28 mouse cellular contexts compared by ENCODE assay signal in the genomic region with DNA sequence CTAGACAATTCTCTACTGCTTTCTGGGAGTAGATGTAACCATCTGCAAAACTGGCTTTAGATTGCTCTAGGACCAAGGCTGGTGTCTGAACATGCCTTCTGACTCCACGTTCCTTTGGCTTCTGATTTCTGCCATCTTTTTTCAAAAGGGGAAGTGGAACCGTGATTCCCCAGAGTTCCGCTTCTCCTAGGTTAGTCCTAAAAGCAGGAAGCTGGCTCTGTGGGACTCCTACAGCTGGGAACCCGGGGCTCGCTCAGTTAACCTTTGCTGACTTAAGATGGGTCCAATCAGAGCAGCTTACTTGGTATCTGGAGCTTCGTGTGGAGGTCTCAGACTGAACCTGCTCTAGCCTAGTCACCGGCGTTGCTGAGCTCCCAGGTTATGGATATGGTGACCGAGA. TPM values are rescaled to one million over a fixed set of nuclear protein-coding genes. Genes with fewer than 3 reads are reported as not detected.
DNase-seq lines count a peak whose midpoint lies in the region; ATAC-seq lines count a peak whose summit lies in the region.
"Had no signal": no experiment of that assay in that cellular context is flagged by ENCODE, and none has a peak within 500 bp of the region (broad histone marks: within the 10 kb centered on the region; RNA-seq: fewer than 3 reads in every experiment).

No protein-coding gene starts in this region.

- no peaks in the 10 kb centered on the region for H3K4me1 ChIP-seq in hindbrain, embryonic 11.5 days (replicated peaks; ENCODE audit: control insufficient read depth, insufficient read depth, low read length)
- H3K4me1 ChIP-seq: embryonic facial prominence, embryonic 10.5 days; embryonic facial prominence, embryonic 12.5 days; forebrain, embryonic 13.5 days; forebrain, embryonic 15.5 days had no signal

- H3K27ac ChIP-seq in hindbrain, embryonic 11.5 days (ENCODE audit: low read depth, low read length), result no peak overlapping the region
- H3K27ac ChIP-seq: embryonic facial prominence, embryonic 10.5 days; embryonic facial prominence, embryonic 12.5 days; forebrain, embryonic 13.5 days; forebrain, embryonic 15.5 days had no signal

- H3K27me3 ChIP-seq in hindbrain, embryonic 11.5 days (ENCODE audit: control insufficient read depth, insufficient read depth, low read length), result no peaks in the 10 kb centered on the region
- H3K27me3 ChIP-seq: CH12.LX; embryonic facial prominence, embryonic 12.5 days; forebrain, embryonic 13.5 days; forebrain, embryonic 15.5 days; Patski had no signal

- H3K9me3 ChIP-seq in hindbrain, embryonic 11.5 days (ENCODE audit: control insufficient read depth, low read length), result no peaks in the 10 kb centered on the region
- H3K9me3 ChIP-seq: embryonic facial prominence, embryonic 12.5 days; forebrain, embryonic 15.5 days had no signal

- DNase-seq in heart, adult 8-10 months (ENCODE audit: low spot score), result peak; percentile 13
- DNase-seq in heart, postnatal 36 days, result no peak
- DNase-seq in R1 (ENCODE audit: low read depth, low spot score), result peak; percentile 52
- no peak for DNase-seq in spleen, adult 12 weeks (ENCODE audit: low spot score)
- DNase-seq in right cerebral cortex, postnatal 36 days (ENCODE audit: low spot score in 2 of 2), result no peak
- no peak for DNase-seq in hindbrain, embryonic 11.5 days (ENCODE audit: low spot score)
- DNase-seq: adrenal gland, adult 2 months; adrenal gland, postnatal 10 days; adrenal gland, postnatal 25 days; B cell, adult 2 months; cerebellum, adult 11-12 months; cerebellum, adult 2 months; cerebellum, adult 9-10 months; cerebellum, postnatal 10 days; cerebellum, postnatal 25 days; forebrain, postnatal 0 days had no signal

- 87% methylated on average over 9 of the region's 9 CpGs for WGBS in hindbrain, embryonic 11.5 days

- no peaks in the 10 kb centered on the region for H3K36me3 ChIP-seq in hindbrain, embryonic 11.5 days (ENCODE audit: control insufficient read depth, insufficient read depth, low read length)
- H3K36me3 ChIP-seq: embryonic facial prominence, embryonic 10.5 days; embryonic facial prominence, embryonic 12.5 days; forebrain, embryonic 15.5 days; G1E had no signal

- H3K9ac ChIP-seq in hindbrain, embryonic 11.5 days (ENCODE audit: low read depth, low read length), result no peak overlapping the region
- H3K9ac ChIP-seq: embryonic facial prominence, embryonic 12.5 days; forebrain, embryonic 13.5 days; forebrain, embryonic 15.5 days; forebrain, postnatal 0 days had no signal

- intact Hi-C loops in heart, postnatal 36 days (cut with DNase I), result no loop called here

- no peak overlapping the region for H3K4me2 ChIP-seq in hindbrain, embryonic 11.5 days (replicated peaks; ENCODE audit: low read depth, low read length)
- H3K4me2 ChIP-seq: embryonic facial prominence, embryonic 12.5 days; forebrain, embryonic 13.5 days; forebrain, embryonic 15.5 days had no signal

- 0 out of 2 replicates have a peak, but pooled peaks have one; percentile 29 for ATAC-seq in common myeloid progenitor, adult 5-6 weeks (replicated peaks; ENCODE audit: low read depth, poor library complexity, severe bottlenecking)
- peak; percentile 80 for ATAC-seq in megakaryocyte, adult 5-6 weeks (ENCODE audit: poor library complexity, severe bottlenecking)
- no peak for ATAC-seq in hindbrain, embryonic 11.5 days (ENCODE audit: low FRiP score)
- ATAC-seq: CD4-positive, CD25-positive, alpha-beta regulatory T cell, adult 4 months; forebrain, embryonic 13.5 days; forebrain, embryonic 15.5 days; forebrain, postnatal 0 days; Patski had no signal

- H3K4me3 ChIP-seq in hindbrain, embryonic 11.5 days (ENCODE audit: low read depth, low read length), result no peak overlapping the region
- H3K4me3 ChIP-seq: embryonic facial prominence, embryonic 10.5 days; embryonic facial prominence, embryonic 12.5 days; forebrain, embryonic 13.5 days; forebrain, embryonic 15.5 days had no signal

RNA-seq across cellular contexts. Expression of a gene that starts 7.0 kb away (rescaled TPM):
- under 1 TPM; 0.31 to 0.47 (median 0.42) TPM for total RNA-seq in heart, adult 8-10 months (2022)
- under 1 TPM; 0.24 to 0.47 TPM for total RNA-seq in heart, postnatal 36 days (2021)
- 0.32 and 0.34 TPM in 2 replicates for total RNA-seq in common myeloid progenitor, adult 5-6 weeks (2017)
- total RNA-seq in megakaryocyte, adult 5-6 weeks (2015), result not detected in 2 replicates
- total RNA-seq in megakaryocyte, adult 5-6 weeks (2017), result 0.44 TPM in 1 of 2 replicates, not detected in the other
- 0.32 and 0.66 TPM in 2 replicates for polyA plus RNA-seq in hindbrain, embryonic 11.5 days (2014; fragmentation: Nextera tagmentation; extraction: Ambion mirVana)
- total RNA-seq: adrenal gland, adult 2 months; adrenal gland, postnatal 10 days; adrenal gland, postnatal 25 days; adrenal gland, postnatal 4 days; CH12.LX; G1E had no signal
- polyA plus RNA-seq: CD4-positive, CD25-positive, alpha-beta regulatory T cell, adult 4 months; G1E had no signal

RNA-seq across cellular contexts. Expression of a gene that starts 49.1 kb away (rescaled TPM):
- total RNA-seq in heart, adult 8-10 months (2022), result not detected
- total RNA-seq in heart, postnatal 36 days (2021), result not detected
- not detected in 2 replicates for total RNA-seq in common myeloid progenitor, adult 5-6 weeks (2017)
- total RNA-seq in megakaryocyte, adult 5-6 weeks (2015), result not detected in 2 replicates
- total RNA-seq in megakaryocyte, adult 5-6 weeks (2017), result not detected in 2 replicates
- 0.22 TPM in 1 of 2 replicates, not detected in the other for polyA plus RNA-seq in hindbrain, embryonic 11.5 days (2014; fragmentation: Nextera tagmentation; extraction: Ambion mirVana)
- total RNA-seq: adrenal gland, adult 2 months; adrenal gland, postnatal 10 days; adrenal gland, postnatal 25 days; adrenal gland, postnatal 4 days; CH12.LX; forebrain, postnatal 0 days; G1E had no signal
- polyA plus RNA-seq: adrenal gland, adult 2 months; CD4-positive, CD25-positive, alpha-beta regulatory T cell, adult 4 months; cerebellum, adult 2 months; embryonic facial prominence, embryonic 10.5 days; embryonic facial prominence, embryonic 12.5 days; forebrain, embryonic 11.5 days; forebrain, embryonic 13.5 days; forebrain, embryonic 15.5 days; forebrain, postnatal 0 days; G1E; Patski had no signal

Comparison
In these comparisons a context has a peak if more than half of its experiments do, and no peak if none do; other contexts are left out.
1. DNase-seq: peak in heart, adult 8-10 months (single experiment) and R1 (single experiment); none in heart, postnatal 36 days (0 of 2), spleen, adult 12 weeks (single experiment), right cerebral cortex, postnatal 36 days (0 of 2) and hindbrain, embryonic 11.5 days (single experiment).